Mouse (Mus musculus): ENCODE measurements at regions not wholly inside any gene's neighbourhood (a gene's known extent, or its start where the extent isn't known, plus 50 kb on each side); places are given as distances from the start of the nearest gene placed in this dataset.

GRCm38 (mm10) chr14:46276926-46277831 lies 102.0 kb upstream of the Gm15217 start:
- H3K27me3 ChIP-seq (replicated peaks; ENCODE audit: control insufficient read depth, insufficient read depth, low read length), result no peaks in the 10 kb centered on the region
- H3K27ac ChIP-seq (ENCODE audit: low read length), result peak overlapping the region; percentile 81
- no peak overlapping the region for H3K4me3 ChIP-seq (ENCODE audit: low read length)
- 80% methylated on average over 6 of the region's 6 CpGs for WGBS
- no peak overlapping the region for H3K9ac ChIP-seq (ENCODE audit: low read depth, low read length)
- peak; percentile 96 for ATAC-seq
- no peaks in the 10 kb centered on the region for H3K9me3 ChIP-seq (ENCODE audit: control insufficient read depth, low read length)
- H3K4me2 ChIP-seq (ENCODE audit: low read depth, low read length), result no peak overlapping the region
- no peaks in the 10 kb centered on the region for H3K36me3 ChIP-seq (ENCODE audit: control insufficient read depth, insufficient read depth, low read length)
- H3K4me1 ChIP-seq (ENCODE audit: control insufficient read depth, insufficient read depth, low read length), result 0 out of 2 replicates have a peak, but pooled peaks cover 2% of the 10 kb centered on the region

- peak; percentile 99 for ATAC-seq
- H3K4me2 ChIP-seq (ENCODE audit: low read depth, low read length), result no peak overlapping the region
- no peaks in the 10 kb centered on the region for H3K27me3 ChIP-seq (replicated peaks; ENCODE audit: control insufficient read depth, insufficient read depth, low read length)
- H3K9me3 ChIP-seq (ENCODE audit: control insufficient read depth, low read length), result no peaks in the 10 kb centered on the region
- no peak overlapping the region for H3K4me3 ChIP-seq (ENCODE audit: low read length)
- H3K36me3 ChIP-seq (ENCODE audit: control insufficient read depth, insufficient read depth, low read length), result no peaks in the 10 kb centered on the region
- WGBS, result 77% methylated on average over 9 of the region's 9 CpGs
- 0 out of 2 replicates have a peak, but pooled peaks cover 2% of the 10 kb centered on the region for H3K4me1 ChIP-seq (ENCODE audit: control insufficient read depth, insufficient read depth, low read length)
- peak overlapping the region; percentile 68 for H3K27ac ChIP-seq (ENCODE audit: low read length)
- no peak overlapping the region for H3K9ac ChIP-seq (ENCODE audit: low read depth, low read length)
Measured at GRCm38 (mm10) chr14:46277832-46278611, 101.2 kb upstream of the Gm15217 start.

GRCm38 (mm10) chr14:46292398-46292797 lies 86.8 kb upstream of the Gm15217 start:
- ATAC-seq, result no peak

GRCm38 (mm10) chr14:46296275-46296674 lies 82.9 kb upstream of the Gm15217 start:
- no peak overlapping the region for H3K9ac ChIP-seq (ENCODE audit: low read depth, low read length)
- no peaks in the 10 kb centered on the region for H3K36me3 ChIP-seq (ENCODE audit: control insufficient read depth, insufficient read depth, low read length)
- no peaks in the 10 kb centered on the region for H3K9me3 ChIP-seq (ENCODE audit: control insufficient read depth, low read length)
- no peaks in the 10 kb centered on the region for H3K27me3 ChIP-seq (replicated peaks; ENCODE audit: control insufficient read depth, insufficient read depth, low read length)
- ATAC-seq, result no peak
- H3K4me3 ChIP-seq (ENCODE audit: low read length), result no peak overlapping the region
- H3K4me2 ChIP-seq (ENCODE audit: low read depth, low read length), result no peak overlapping the region
- H3K4me1 ChIP-seq (ENCODE audit: control insufficient read depth, insufficient read depth, low read length), result no peaks in the 10 kb centered on the region
- no peak overlapping the region for H3K27ac ChIP-seq (ENCODE audit: low read length)

More at GRCm38 (mm10) chr14:46292398-46292797, 86.8 kb upstream of the Gm15217 start:
- H3K27me3 ChIP-seq (replicated peaks; ENCODE audit: control insufficient read depth, insufficient read depth, low read length), result no peaks in the 10 kb centered on the region
- no peak overlapping the region for H3K4me3 ChIP-seq (ENCODE audit: low read length)
- no peak overlapping the region for H3K4me2 ChIP-seq (ENCODE audit: low read depth, low read length)
- 42% methylated on average over 2 of the region's 2 CpGs for WGBS
- H3K27ac ChIP-seq (ENCODE audit: low read length), result peak overlapping the region; percentile 55
- H3K4me1 ChIP-seq (ENCODE audit: control insufficient read depth, insufficient read depth, low read length), result no peaks in the 10 kb centered on the region
- H3K9me3 ChIP-seq (ENCODE audit: control insufficient read depth, low read length), result no peaks in the 10 kb centered on the region
- H3K36me3 ChIP-seq (ENCODE audit: control insufficient read depth, insufficient read depth, low read length), result no peaks in the 10 kb centered on the region
- no peak overlapping the region for H3K9ac ChIP-seq (ENCODE audit: low read depth, low read length)

GRCm38 (mm10) chr14:46300546-46300945 lies 78.7 kb upstream of the Gm15217 start:
- ATAC-seq, result peak; percentile 40; the same call in 1 of the 2 replicates
- H3K36me3 ChIP-seq (ENCODE audit: control insufficient read depth, insufficient read depth, low read length), result no peaks in the 10 kb centered on the region
- no peaks in the 10 kb centered on the region for H3K9me3 ChIP-seq (ENCODE audit: control insufficient read depth, low read length)
- H3K4me3 ChIP-seq (ENCODE audit: low read length), result no peak overlapping the region
- WGBS, result 33% methylated on average over 1 of the region's 1 CpGs
- H3K4me1 ChIP-seq (ENCODE audit: control insufficient read depth, insufficient read depth, low read length), result no peaks in the 10 kb centered on the region
- H3K27ac ChIP-seq (ENCODE audit: low read length), result no peak overlapping the region
- H3K27me3 ChIP-seq (replicated peaks; ENCODE audit: control insufficient read depth, insufficient read depth, low read length), result no peaks in the 10 kb centered on the region
- no peak overlapping the region for H3K4me2 ChIP-seq (ENCODE audit: low read depth, low read length)
- no peak overlapping the region for H3K9ac ChIP-seq (ENCODE audit: low read depth, low read length)

- no peak for ATAC-seq
- Histone ChIP-seq H3K9me3 (ENCODE audit: control insufficient read depth, low read length) (no peaks in the 10 kb centered on the region), H3K36me3 (ENCODE audit: control insufficient read depth, insufficient read depth, low read length) (no peaks in the 10 kb centered on the region), H3K27me3 (replicated peaks; ENCODE audit: control insufficient read depth, insufficient read depth, low read length) (no peaks in the 10 kb centered on the region), H3K4me2 (ENCODE audit: low read depth, low read length) (no peak overlapping the region), H3K4me3 (ENCODE audit: low read length) (no peak overlapping the region), H3K9ac (ENCODE audit: low read depth, low read length) (no peak overlapping the region), H3K4me1 (ENCODE audit: control insufficient read depth, insufficient read depth, low read length) (no peaks in the 10 kb centered on the region), H3K27ac (ENCODE audit: low read length) (no peak overlapping the region)
- 81% methylated on average over 2 of the region's 2 CpGs for WGBS
Measured at GRCm38 (mm10) chr14:46302601-46303000, 76.6 kb upstream of the Gm15217 start.

GRCm38 (mm10) chr14:46305267-46305666 lies 73.9 kb upstream of the Gm15217 start:
- no peak for ATAC-seq
- Histone ChIP-seq H3K36me3 (ENCODE audit: control insufficient read depth, insufficient read depth, low read length) (no peaks in the 10 kb centered on the region), H3K4me3 (ENCODE audit: low read length) (no peak overlapping the region), H3K27me3 (replicated peaks; ENCODE audit: control insufficient read depth, insufficient read depth, low read length) (no peaks in the 10 kb centered on the region), H3K9me3 (ENCODE audit: control insufficient read depth, low read length) (no peaks in the 10 kb centered on the region), H3K4me1 (ENCODE audit: control insufficient read depth, insufficient read depth, low read length) (no peaks in the 10 kb centered on the region), H3K4me2 (ENCODE audit: low read depth, low read length) (no peak overlapping the region), H3K9ac (ENCODE audit: low read depth, low read length) (no peak overlapping the region), H3K27ac (ENCODE audit: low read length) (no peak overlapping the region)
- WGBS, result 64% methylated on average over 4 of the region's 4 CpGs

- Histone ChIP-seq H3K9me3 (ENCODE audit: control insufficient read depth, low read length) (no peaks in the 10 kb centered on the region), H3K4me2 (ENCODE audit: low read depth, low read length) (no peak overlapping the region), H3K27me3 (replicated peaks; ENCODE audit: control insufficient read depth, insufficient read depth, low read length) (no peaks in the 10 kb centered on the region), H3K4me1 (ENCODE audit: control insufficient read depth, insufficient read depth, low read length) (no peaks in the 10 kb centered on the region), H3K4me3 (ENCODE audit: low read length) (no peak overlapping the region), H3K9ac (ENCODE audit: low read depth, low read length) (no peak overlapping the region), H3K27ac (ENCODE audit: low read length) (no peak overlapping the region), H3K36me3 (ENCODE audit: control insufficient read depth, insufficient read depth, low read length) (no peaks in the 10 kb centered on the region)
- WGBS, result 87% methylated on average over 4 of the region's 4 CpGs
- ATAC-seq, result no peak
Measured at GRCm38 (mm10) chr14:46313064-46313463, 66.2 kb upstream of the Gm15217 start.

- ATAC-seq, result no peak
- Histone ChIP-seq H3K4me3 (ENCODE audit: low read length) (no peak overlapping the region), H3K4me1 (ENCODE audit: control insufficient read depth, insufficient read depth, low read length) (no peaks in the 10 kb centered on the region), H3K4me2 (ENCODE audit: low read depth, low read length) (no peak overlapping the region), H3K27me3 (replicated peaks; ENCODE audit: control insufficient read depth, insufficient read depth, low read length) (no peaks in the 10 kb centered on the region), H3K27ac (ENCODE audit: low read length) (no peak overlapping the region), H3K9ac (ENCODE audit: low read depth, low read length) (no peak overlapping the region), H3K9me3 (ENCODE audit: control insufficient read depth, low read length) (no peaks in the 10 kb centered on the region), H3K36me3 (ENCODE audit: control insufficient read depth, insufficient read depth, low read length) (no peaks in the 10 kb centered on the region)
- WGBS, result 86% methylated on average over 5 of the region's 5 CpGs
Measured at GRCm38 (mm10) chr14:46316521-46316920, 62.7 kb upstream of the Gm15217 start.
